ENCODE assay signal across 8 mouse cellular contexts in the genomic region with DNA sequence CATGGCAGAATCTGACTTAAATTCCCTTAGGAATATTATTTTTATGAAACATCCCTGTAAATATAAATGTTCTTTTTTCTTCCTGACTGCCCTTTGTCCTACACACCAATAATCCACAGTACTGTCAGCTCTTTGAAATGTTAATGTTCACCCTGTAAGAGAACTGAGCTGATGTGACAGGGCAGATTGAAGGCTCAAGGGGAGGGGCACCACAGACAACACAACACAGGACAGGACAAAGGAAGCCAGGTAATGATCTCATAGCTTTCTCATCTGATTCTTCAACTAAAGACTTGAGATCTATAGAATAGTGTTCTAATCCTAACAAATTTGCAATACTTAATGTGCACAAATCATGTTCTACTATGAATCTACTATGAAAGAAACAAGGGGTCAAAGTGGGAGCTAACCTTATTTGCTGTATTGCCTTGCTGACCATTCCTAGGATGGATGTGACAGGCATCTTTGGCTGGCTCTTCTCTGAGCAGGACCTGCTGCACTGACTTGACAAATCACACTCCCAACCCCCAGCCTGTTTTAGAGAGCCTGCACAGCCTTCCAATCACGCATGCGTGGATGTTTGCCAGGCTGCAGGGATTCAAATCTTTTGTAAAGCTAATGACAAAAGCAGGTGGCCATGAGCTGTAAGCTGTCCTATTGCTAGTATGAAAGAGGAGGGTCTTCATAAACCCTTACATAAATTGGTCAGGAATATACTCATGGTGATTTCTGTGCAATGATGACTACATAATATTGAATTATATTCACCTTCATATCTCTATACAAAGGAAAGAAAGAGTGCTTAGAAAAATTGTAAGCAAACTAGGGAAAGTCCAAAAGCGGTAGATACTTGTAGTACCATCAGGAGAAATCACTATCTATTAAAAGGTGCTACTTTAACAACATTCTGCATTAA.
DNase-seq lines count a peak whose midpoint lies in the region; ATAC-seq and TF ChIP-seq lines count a peak whose summit lies in the region.
"Not testable (repeated sequence)": the region's sequence is repeated elsewhere in the genome, so short reads cannot be mapped to it uniquely, and the experiment has no call there.

No protein-coding gene starts in this region.

- TF ChIP-seq CTCF in hindbrain, postnatal 0 days (IDR thresholded peaks at IDR 0.05; ENCODE audit: low read depth); left cerebral cortex, adult 2 months (IDR thresholded peaks at IDR 0.05): not testable (repeated sequence)

- peak; percentile 44 for ATAC-seq in forebrain, embryonic 11.5 days (replicated peaks; ENCODE audit: low FRiP score)
- not testable (repeated sequence) for ATAC-seq in hindbrain, postnatal 0 days
- ATAC-seq in midbrain, embryonic 12.5 days (ENCODE audit: low FRiP score, low read depth) = peak; percentile 79

- not testable (repeated sequence) for H3K4me2 ChIP-seq in forebrain, embryonic 11.5 days (ENCODE audit: low read depth, low read length, severe bottlenecking); hindbrain, postnatal 0 days (ENCODE audit: low read depth, low read length); midbrain, embryonic 12.5 days (replicated peaks)

- intact Hi-C loops in left cerebral cortex, adult 2 months (cut with DNase I) = not testable (repeated sequence)

- H3K9me3 ChIP-seq in forebrain, embryonic 11.5 days (ENCODE audit: control insufficient read depth, low read length); hindbrain, postnatal 0 days (ENCODE audit: low read length); midbrain, embryonic 12.5 days: not testable (repeated sequence)

- not testable (repeated sequence) for H3K36me3 ChIP-seq in forebrain, embryonic 11.5 days (ENCODE audit: control insufficient read depth, insufficient read depth, low read length); hindbrain, postnatal 0 days (ENCODE audit: insufficient read depth, low read length); midbrain, embryonic 12.5 days

- WGBS in forebrain, embryonic 11.5 days = 71% methylated on average over 3 of the region's 3 CpGs
- WGBS in hindbrain, postnatal 0 days = 62% methylated on average over 3 of the region's 3 CpGs
- 53% methylated on average over 3 of the region's 3 CpGs for WGBS in midbrain, embryonic 12.5 days

- H3K4me3 ChIP-seq in forebrain, embryonic 11.5 days (ENCODE audit: low read depth, low read length); hindbrain, postnatal 0 days (ENCODE audit: low read length); left cerebral cortex, adult 2 months; midbrain, embryonic 12.5 days: not testable (repeated sequence)

- not testable (repeated sequence) for H3K27ac ChIP-seq in forebrain, embryonic 11.5 days (ENCODE audit: low read depth, low read length); hindbrain, postnatal 0 days; left cerebral cortex, adult 2 months
- H3K27ac ChIP-seq in midbrain, embryonic 12.5 days (replicated peaks) = peak overlapping the region; percentile 61

- not testable (repeated sequence) for H3K27me3 ChIP-seq in forebrain, embryonic 11.5 days (ENCODE audit: control insufficient read depth, insufficient read depth, low read length); hindbrain, postnatal 0 days (ENCODE audit: insufficient read depth, low read length); midbrain, embryonic 12.5 days

- DNase-seq in cerebellum, adult 18-20 months = peak; percentile 8 to 22
- DNase-seq in forebrain, embryonic 11.5 days (ENCODE audit: low spot score) = not testable (repeated sequence)
- peak; percentile 13 to 25 for DNase-seq in frontal cortex, postnatal 10 days (ENCODE audit: low spot score in 2 of 2)
- DNase-seq in hindbrain, postnatal 0 days (ENCODE audit: low spot score) = peak; percentile 4
- DNase-seq in layer of hippocampus, adult 9-10 months (ENCODE audit: low spot score) = peak; percentile 5
- DNase-seq in left cerebral cortex, adult 2 months (ENCODE audit: extremely low spot score in 1 of 2, low spot score in 2 of 2) = peak; percentile 16 to 43
- peak; percentile 34 to 57 for DNase-seq in right cerebral cortex, adult 2 months (ENCODE audit: low spot score in 2 of 2)

- H3K9ac ChIP-seq in forebrain, embryonic 11.5 days (ENCODE audit: low read length); hindbrain, postnatal 0 days (replicated peaks; ENCODE audit: low read length); midbrain, embryonic 12.5 days (replicated peaks): not testable (repeated sequence)

- H3K4me1 ChIP-seq in forebrain, embryonic 11.5 days (replicated peaks; ENCODE audit: control insufficient read depth, insufficient read depth, low read length); hindbrain, postnatal 0 days (ENCODE audit: insufficient read depth, low read length); midbrain, embryonic 12.5 days: not testable (repeated sequence)
